Mouse (Mus musculus) ZHBTc4 (cell line): ENCODE measurements around the gene Nrbp1.
"Not testable (repeated sequence)": the region's sequence is repeated elsewhere in the genome, so short reads cannot be mapped to it uniquely, and the experiment has no call there.

Experiments used
- DNase-seq: peaks from one replicate; pipeline ENCODE4 v3.0.0-alpha.2; 2011; ENCODE audit warnings: low read depth, low spot score

Gene Nrbp1

GRCm38 (mm10) chr5:31204421-31204820 is 36.2 kb upstream of the Nrbp1 start:
- no peak for DNase-seq

DNA sequence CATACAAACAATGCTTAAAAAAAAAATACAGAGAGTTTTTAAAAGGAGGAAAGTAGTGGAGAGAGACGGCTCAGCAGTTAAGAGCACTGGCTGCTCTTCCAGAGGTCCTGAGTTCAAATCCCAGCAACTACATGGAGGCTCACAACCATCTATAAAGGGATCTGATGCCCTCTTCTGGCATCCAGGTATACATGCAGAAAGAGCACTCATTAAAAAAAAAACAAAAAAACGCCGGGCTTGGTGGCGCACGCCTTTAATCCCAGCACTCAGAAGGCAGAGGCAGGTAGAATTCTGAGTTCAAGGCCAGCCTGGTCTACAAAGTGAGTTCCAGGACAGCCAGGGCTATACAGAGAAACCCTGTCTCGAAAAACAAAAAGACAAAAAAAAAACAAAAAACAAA is 24.1 kb upstream of the Nrbp1 start:
- not testable (repeated sequence) for DNase-seq

- peak; percentile 40 for DNase-seq
These were observed 22.4 kb upstream of the Nrbp1 start for GRCm38 (mm10) chr5:31218294-31218693.

- DNase-seq = peak; percentile 67
These were observed 21.6 kb upstream of the Nrbp1 start for GRCm38 (mm10) chr5:31219070-31219469.

DNA sequence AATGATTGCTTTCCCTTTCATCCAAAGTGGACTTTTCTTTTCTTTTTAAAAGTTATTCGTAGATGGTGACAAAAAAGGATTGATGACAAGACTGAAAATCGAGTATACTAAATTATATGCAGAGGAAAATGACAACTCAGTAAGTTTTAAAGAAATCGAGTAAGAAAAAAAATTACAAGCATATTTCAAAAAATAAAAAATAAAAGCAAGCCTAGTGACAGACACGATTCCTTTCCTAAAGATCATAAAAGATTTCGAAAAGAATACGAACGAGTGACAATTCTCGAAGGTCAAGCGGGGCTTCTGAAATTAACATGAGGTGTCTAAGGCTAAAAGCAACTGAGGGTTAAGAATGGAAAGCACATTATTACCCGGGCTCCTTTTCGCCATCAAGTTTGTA is 21.2 kb upstream of the Nrbp1 start:
- no peak for DNase-seq

- peak; percentile 82 for DNase-seq
These were observed 20.7 kb upstream of the Nrbp1 start for GRCm38 (mm10) chr5:31219911-31220447.

DNA sequence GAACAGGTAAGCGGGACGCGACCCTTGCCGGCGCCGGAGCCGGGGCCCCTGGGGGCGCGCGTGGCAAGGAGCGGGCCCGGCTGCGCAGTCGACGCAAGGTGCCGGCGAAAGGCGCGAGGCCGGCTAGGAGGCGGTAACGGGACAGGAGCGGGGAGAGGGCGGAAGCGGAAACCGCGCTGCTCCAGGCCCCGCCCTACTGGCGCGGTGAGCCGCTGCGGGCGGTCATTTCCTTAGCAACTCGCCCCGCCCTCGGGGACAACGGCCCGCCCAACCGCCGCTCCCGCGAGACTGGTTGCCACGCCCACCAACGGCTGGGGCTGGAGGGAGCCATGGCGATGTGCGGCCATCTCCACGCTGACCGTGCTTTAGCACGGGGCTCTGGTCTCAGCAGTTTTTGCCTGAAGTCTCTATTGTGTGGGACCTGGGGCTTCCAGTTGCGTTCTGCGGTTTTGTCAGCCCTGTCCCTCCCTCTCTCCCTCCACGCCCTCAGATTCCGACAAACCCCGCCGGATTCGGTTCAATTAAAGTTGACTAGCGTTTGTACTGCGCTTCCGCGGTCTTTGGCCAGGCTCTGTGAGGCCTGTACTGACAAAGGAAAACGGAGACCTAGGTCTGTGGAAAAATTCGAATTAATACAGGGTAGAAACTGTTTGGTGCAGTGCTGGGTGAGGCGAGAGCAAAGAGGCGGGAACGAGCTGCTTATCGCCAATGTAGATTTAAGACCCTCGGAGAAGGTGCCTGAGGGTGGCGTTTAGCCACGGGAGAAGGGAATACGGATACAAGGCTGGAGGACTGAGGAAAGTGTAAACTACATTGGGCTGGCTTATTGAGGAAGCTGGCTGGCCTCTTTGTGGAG is 20.0 kb upstream of the Nrbp1 start, which contains the start of gene Ppm1g:
Gene Ppm1g, minus strand, starts transcription at position 240 of the 856 bp plus-strand sequence.
- peak; percentile 98 for DNase-seq

DNA sequence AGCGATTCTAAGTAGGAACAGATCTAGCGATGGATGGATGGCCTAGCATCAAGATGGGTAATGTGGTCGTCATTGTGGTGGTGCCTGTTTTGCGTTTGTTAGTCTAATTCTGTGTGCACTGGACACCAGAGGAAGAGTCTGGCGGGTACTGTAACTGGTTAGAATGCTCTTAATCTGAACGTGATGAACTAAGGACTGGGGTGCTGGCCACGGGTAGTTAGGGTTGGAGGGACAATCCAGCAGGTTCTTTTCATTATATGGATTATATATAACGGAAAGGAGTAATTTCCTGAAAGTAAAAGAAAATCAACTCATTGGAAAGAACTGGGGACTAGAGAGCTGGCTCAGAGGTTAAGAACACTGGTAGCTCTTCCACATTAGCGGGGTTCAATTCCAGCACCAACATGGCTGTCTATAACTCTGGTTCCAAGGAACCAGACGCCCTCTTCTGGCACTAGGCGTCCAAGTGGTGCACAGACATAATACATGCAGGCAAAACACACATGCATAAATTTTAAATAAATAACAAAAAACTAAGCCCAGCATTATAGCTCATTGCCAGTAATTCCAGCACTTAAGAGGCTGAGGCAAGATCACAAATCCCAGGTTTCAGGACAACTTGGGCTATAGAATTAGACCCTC is 19.2 kb upstream of the Nrbp1 start:
- peak; percentile 78 for DNase-seq

DNA sequence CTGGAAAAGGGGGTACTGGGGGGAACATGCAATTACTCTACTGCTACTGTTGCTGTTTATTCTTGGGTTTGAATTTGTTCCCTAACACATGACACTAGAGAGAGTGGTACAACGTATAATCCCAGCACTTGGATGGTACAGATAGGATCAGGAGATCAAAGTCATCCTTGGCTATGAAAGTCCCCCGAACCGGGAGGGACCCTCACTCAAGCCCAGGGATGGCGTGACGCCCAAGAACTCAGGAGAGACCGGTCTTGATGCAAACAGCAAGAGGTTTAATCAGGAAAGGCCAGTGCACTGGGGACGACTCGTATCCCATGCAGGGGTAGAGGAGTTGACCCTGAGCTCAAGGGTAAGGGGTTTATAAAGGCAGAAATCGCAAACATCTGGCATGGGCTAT is 18.0 kb upstream of the Nrbp1 start:
- DNase-seq = no peak

- no peak for DNase-seq
These were observed 14.0 kb upstream of the Nrbp1 start for GRCm38 (mm10) chr5:31226641-31227040.

DNA sequence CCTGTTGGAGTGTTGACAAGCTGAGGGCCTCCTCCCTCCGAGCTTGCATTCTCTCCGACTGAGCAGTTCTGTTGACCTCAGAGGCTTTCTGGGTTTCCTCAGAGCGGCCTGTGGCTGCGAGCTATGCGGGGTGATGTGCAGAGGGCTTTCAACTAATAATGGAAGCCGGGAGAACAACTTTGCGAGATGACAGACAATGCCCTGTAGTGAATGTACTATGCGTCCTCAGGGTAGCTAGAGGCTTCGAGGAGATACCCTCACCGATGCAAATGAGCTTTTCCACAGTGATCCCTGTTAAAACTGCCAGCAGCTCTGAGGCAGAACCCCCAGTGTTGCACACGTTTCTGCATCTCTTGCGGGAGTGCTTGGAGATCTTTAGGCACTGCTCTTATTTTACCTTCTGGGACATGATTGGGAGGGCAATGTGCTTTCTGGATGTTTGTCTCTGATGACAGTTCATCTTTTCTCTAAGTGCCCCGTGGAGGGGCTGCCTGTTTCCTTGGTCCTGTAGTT is 914 bp downstream of the Nrbp1 start:
- DNase-seq = no peak

- no peak for DNase-seq
These were observed 1.5 kb downstream of the Nrbp1 start for GRCm38 (mm10) chr5:31242191-31242590.

DNA sequence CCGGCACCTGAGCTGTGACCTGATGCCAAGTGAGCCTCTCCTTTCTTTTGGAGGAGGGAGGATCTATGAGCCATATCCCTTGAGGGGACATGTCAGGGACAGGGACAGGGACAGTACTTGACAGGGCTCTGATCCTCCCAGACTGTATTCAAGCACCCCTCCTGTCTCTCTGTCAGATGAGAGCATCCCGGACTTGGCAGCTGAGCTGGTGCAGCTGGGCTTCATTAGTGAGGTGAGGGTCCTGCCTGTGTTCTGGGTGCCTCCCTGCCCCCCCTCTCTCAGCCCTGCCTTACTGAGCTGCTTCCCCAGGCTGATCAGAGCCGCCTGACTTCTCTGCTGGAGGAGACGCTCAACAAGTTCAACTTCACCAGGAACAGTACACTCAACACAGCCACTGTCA is 10.1 kb downstream of the Nrbp1 start:
- no peak for DNase-seq

GRCm38 (mm10) chr5:31251541-31252101 is 11.0 kb downstream of the Nrbp1 start, which contains the start of gene Krtcap3:
TSS of gene Krtcap3 (plus strand) at chr5:31251691.
- DNase-seq = peak; percentile 82

- DNase-seq = peak; percentile 23
These were observed 11.5 kb downstream of the Nrbp1 start for GRCm38 (mm10) chr5:31252151-31252550.

DNA sequence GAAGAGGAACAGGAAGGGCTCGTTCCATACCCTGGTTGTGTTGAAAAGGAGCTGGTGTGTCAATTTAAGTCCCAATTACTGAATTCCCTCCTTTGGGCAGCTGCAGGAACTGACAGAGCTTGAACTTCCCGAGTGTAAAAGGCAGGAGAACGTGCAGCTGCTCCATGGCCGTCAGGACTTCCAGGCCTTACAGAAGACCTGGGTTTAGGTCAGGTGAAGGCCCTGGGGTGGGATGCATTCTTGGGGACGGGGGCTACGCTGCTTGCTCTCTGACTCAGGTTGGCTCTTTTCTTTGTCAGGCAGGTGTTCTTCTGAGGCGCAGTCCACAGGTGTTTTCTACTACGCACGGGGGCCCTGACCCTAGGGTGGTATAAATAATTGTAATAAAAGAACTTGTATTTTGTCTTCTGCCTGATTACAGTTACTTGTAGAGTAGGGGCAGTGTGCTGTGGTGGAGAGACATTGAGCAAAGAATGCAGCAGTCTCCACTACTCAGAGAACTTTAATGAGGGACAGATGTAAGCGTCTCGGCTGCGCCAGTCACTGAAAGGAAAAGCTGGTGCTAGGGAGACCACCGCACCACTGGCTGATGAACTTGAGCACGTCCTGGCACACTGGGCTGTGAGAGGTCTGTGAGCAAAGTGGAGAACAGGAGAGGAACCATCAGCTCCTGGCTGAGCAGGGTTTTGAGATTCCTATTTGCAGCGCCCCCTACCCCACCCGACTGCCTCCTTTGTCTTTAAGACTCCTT is 12.3 kb downstream of the Nrbp1 start:
- DNase-seq = peak; percentile 21

GRCm38 (mm10) chr5:31253806-31254205 is 13.1 kb downstream of the Nrbp1 start:
- no peak for DNase-seq

DNA sequence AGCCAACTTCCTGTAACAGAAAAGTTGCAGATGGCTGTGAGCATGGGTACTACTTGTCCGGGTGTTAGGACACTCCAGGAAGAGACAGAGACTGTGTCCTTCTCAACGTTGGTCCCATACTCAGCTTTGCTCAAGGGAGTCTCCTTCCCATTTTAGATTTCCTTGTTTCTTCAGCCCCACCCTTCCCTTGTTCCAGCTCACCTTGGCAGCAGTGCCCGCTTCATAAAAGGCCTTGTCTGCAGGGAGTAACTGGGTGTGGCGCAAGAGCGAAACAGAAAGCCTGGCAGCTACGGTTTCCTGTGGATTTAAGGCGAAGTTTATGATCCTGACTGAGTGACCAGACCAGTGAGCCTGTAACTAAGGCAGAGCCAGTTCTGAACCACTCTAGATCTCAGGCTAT is 13.8 kb downstream of the Nrbp1 start:
- DNase-seq = peak; percentile 30

GRCm38 (mm10) chr5:31254901-31255300 is 14.2 kb downstream of the Nrbp1 start:
- no peak for DNase-seq

DNA sequence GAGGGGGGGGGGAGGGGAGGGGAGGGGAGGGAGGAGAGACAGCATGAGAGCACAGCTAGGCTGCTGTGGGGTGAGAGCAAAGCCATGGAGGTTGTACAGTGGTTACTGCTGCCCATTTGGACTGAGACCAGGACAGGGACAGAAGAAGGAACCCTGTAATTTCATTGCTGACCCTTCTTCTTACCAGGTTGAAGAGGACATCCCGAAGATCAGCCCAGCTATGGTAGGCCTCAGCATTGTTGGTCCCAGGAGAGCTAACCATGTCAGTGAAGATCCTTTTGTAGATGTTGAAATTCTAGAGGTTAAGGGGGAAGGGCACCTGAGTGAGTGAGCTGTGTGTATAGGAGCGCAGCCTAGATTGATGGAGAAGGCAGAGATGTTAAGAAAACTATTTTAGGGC is 14.7 kb downstream of the Nrbp1 start:
- no peak for DNase-seq

- DNase-seq = no peak
These were observed 15.3 kb downstream of the Nrbp1 start for GRCm38 (mm10) chr5:31255971-31256370.
